In genomic region chr3:98410619-98411580, GRCm38 (mm10) we compare ENCODE assay signal across 21 mouse cellular contexts. TPM values are rescaled to one million over a fixed set of nuclear protein-coding genes. Genes with fewer than 3 reads are reported as not detected.
DNase-seq lines count a peak whose midpoint lies in the region; ATAC-seq and TF ChIP-seq lines count a peak whose summit lies in the region.
"Not testable (repeated sequence)": the region's sequence is repeated elsewhere in the genome, so short reads cannot be mapped to it uniquely, and the experiment has no call there.
"Had no signal": no experiment of that assay in that cellular context is flagged by ENCODE, and none has a peak within 500 bp of the region (broad histone marks: within the 10 kb centered on the region; RNA-seq: fewer than 3 reads in every experiment).

No protein-coding gene starts in this region.

- TF ChIP-seq POLR2A in limb, embryonic 14.5 days (IDR thresholded peaks at IDR 0.05; ENCODE audit: borderline replicate concordance, extremely low read depth, insufficient read depth, insufficient read length): not testable (repeated sequence)

- not testable (repeated sequence) for H3K4me1 ChIP-seq in E14TG2a.4 (replicated peaks; ENCODE audit: low read depth, low read length); embryonic facial prominence, embryonic 14.5 days (ENCODE audit: control insufficient read depth, insufficient read depth, low read length); intestine, embryonic 16.5 days (ENCODE audit: control insufficient read depth, insufficient read depth, low read length); limb, embryonic 14.5 days (ENCODE audit: control insufficient read depth, insufficient read depth, low read length); stomach, embryonic 14.5 days (ENCODE audit: control insufficient read depth, insufficient read depth, low read length)
- peaks cover 42% of the 10 kb centered on the region for H3K4me1 ChIP-seq in heart, embryonic 11.5 days (ENCODE audit: control insufficient read depth, insufficient read depth, low read length)

- H3K4me3 ChIP-seq in E14TG2a.4 (replicated peaks; ENCODE audit: low read length): 0 out of 2 replicates have a peak overlapping the region, but pooled peaks have one; percentile 7
- not testable (repeated sequence) for H3K4me3 ChIP-seq in embryonic facial prominence, embryonic 14.5 days (ENCODE audit: low read depth, low read length); heart, embryonic 11.5 days (ENCODE audit: low read depth, low read length); intestine, embryonic 16.5 days (ENCODE audit: low read length); limb, embryonic 14.5 days (replicated peaks; ENCODE audit: low read length); stomach, embryonic 14.5 days (ENCODE audit: low read depth, low read length)

- H3K9ac ChIP-seq in embryonic facial prominence, embryonic 14.5 days (ENCODE audit: low read depth, low read length); heart, embryonic 11.5 days (ENCODE audit: low read depth, low read length); intestine, embryonic 16.5 days (ENCODE audit: low read depth, low read length); limb, embryonic 14.5 days (ENCODE audit: low read depth, low read length, severe bottlenecking); stomach, embryonic 14.5 days (replicated peaks; ENCODE audit: low read depth, low read length): not testable (repeated sequence)

- H3K4me2 ChIP-seq in embryonic facial prominence, embryonic 14.5 days (ENCODE audit: low read depth, low read length); heart, embryonic 11.5 days; intestine, embryonic 16.5 days (ENCODE audit: low read depth, low read length); limb, embryonic 14.5 days (replicated peaks; ENCODE audit: low read depth, low read length, severe bottlenecking); stomach, embryonic 14.5 days (replicated peaks; ENCODE audit: low read depth, low read length): not testable (repeated sequence)

- peak; percentile 86 for ATAC-seq in embryonic facial prominence, embryonic 14.5 days (ENCODE audit: low read depth)
- peak; percentile 58 for ATAC-seq in heart, embryonic 11.5 days (replicated peaks; ENCODE audit: insufficient number of reproducible peaks, low FRiP score, low TSS enrichment)
- ATAC-seq in intestine, embryonic 16.5 days: peak; percentile 66
- peak; percentile 85; the same call in 1 of the 2 replicates for ATAC-seq in limb, embryonic 14.5 days (ENCODE audit: low FRiP score, low read depth)
- 0 out of 2 replicates have a peak, but pooled peaks have one; percentile 56 for ATAC-seq in stomach, embryonic 14.5 days (ENCODE audit: insufficient number of reproducible peaks, insufficient read depth, low FRiP score, low read depth)

- H3K36me3 ChIP-seq in E14TG2a.4 (ENCODE audit: insufficient read depth, low read length); embryonic facial prominence, embryonic 14.5 days (ENCODE audit: control insufficient read depth, insufficient read depth, low read length); heart, embryonic 11.5 days (ENCODE audit: control insufficient read depth, insufficient read depth, low read length); intestine, embryonic 16.5 days (ENCODE audit: control insufficient read depth, insufficient read depth, low read length); limb, embryonic 14.5 days (ENCODE audit: control insufficient read depth, insufficient read depth, low read length); stomach, embryonic 14.5 days (ENCODE audit: control insufficient read depth, insufficient read depth, low read length): not testable (repeated sequence)

- not testable (repeated sequence) for H3K27me3 ChIP-seq in E14TG2a.4 (ENCODE audit: insufficient read depth, low read length); embryonic facial prominence, embryonic 14.5 days (replicated peaks; ENCODE audit: control insufficient read depth, insufficient read depth, low read length); heart, embryonic 11.5 days (ENCODE audit: control insufficient read depth, insufficient read depth, low read length); intestine, embryonic 16.5 days (replicated peaks; ENCODE audit: control insufficient read depth, insufficient read depth, low read length); limb, embryonic 14.5 days (ENCODE audit: control insufficient read depth, insufficient read depth, low read length); stomach, embryonic 14.5 days (ENCODE audit: control insufficient read depth, insufficient read depth, low read length)

- intact Hi-C loops in heart, postnatal 25 days (cut with DNase I): not testable (repeated sequence)

- H3K27ac ChIP-seq in embryonic facial prominence, embryonic 14.5 days (replicated peaks; ENCODE audit: low read depth, low read length); heart, embryonic 11.5 days (ENCODE audit: low read depth, low read length); intestine, embryonic 16.5 days (ENCODE audit: low read length); limb, embryonic 14.5 days (replicated peaks; ENCODE audit: low read depth, low read length); stomach, embryonic 14.5 days (ENCODE audit: low read length): not testable (repeated sequence)

- WGBS in embryonic facial prominence, embryonic 14.5 days: 86% methylated on average over 11 of the region's 27 CpGs
- WGBS in heart, embryonic 11.5 days (ENCODE audit: insufficient replicate concordance): 61% methylated on average over 16 of the region's 27 CpGs
- WGBS in intestine, embryonic 16.5 days: 85% methylated on average over 16 of the region's 27 CpGs
- WGBS in limb, embryonic 14.5 days: 90% methylated on average over 16 of the region's 27 CpGs
- 89% methylated on average over 16 of the region's 27 CpGs for WGBS in stomach, embryonic 14.5 days

- DNase-seq in embryonic facial prominence, embryonic 14.5 days (ENCODE audit: low spot score); limb, embryonic 14.5 days (ENCODE audit: low spot score): not testable (repeated sequence)
- peak; percentile 25 for DNase-seq in heart, postnatal 25 days (ENCODE audit: low spot score)
- DNase-seq in lung, postnatal 10 days: peak; percentile 42

- TF ChIP-seq CTCF in E14TG2a.4 (conservative IDR thresholded peaks at IDR 0.05; ENCODE audit: low read length): not testable (repeated sequence)

- not testable (repeated sequence) for H3K9me3 ChIP-seq in E14TG2a.4 (ENCODE audit: low read length); embryonic facial prominence, embryonic 14.5 days (ENCODE audit: control insufficient read depth, low read length); heart, embryonic 11.5 days (replicated peaks; ENCODE audit: control insufficient read depth, low read length); intestine, embryonic 16.5 days (ENCODE audit: control insufficient read depth, low read length); limb, embryonic 14.5 days (ENCODE audit: control insufficient read depth, low read length); stomach, embryonic 14.5 days (ENCODE audit: control insufficient read depth, low read depth, low read length)

RNA-seq across cellular contexts. Expression of gene Zfp697, which starts 28.6 kb away (rescaled TPM):
- polyA plus RNA-seq in embryonic facial prominence, embryonic 14.5 days (2014; fragmentation: Nextera tagmentation; extraction: Ambion mirVana): 4.8 and 6.2 TPM in 2 replicates
- polyA plus RNA-seq in heart, embryonic 11.5 days (2014; fragmentation: Nextera tagmentation; extraction: Ambion mirVana): 8.2 and 12.1 TPM in 2 replicates
- 1 to 10 TPM; 5.6 to 6.8 TPM for total RNA-seq in heart, postnatal 25 days (2021)
- 6.1 and 7.4 TPM in 2 replicates for polyA plus RNA-seq in intestine, embryonic 16.5 days (2015; fragmentation: Nextera tagmentation; extraction: Ambion mirVana)
- polyA plus RNA-seq in limb, embryonic 14.5 days (2012; rRNA removed): 6.4 and 7.7 TPM in 2 replicates
- 8.6 and 8.9 TPM in 2 replicates for polyA plus RNA-seq in limb, embryonic 14.5 days (2014; fragmentation: Nextera tagmentation; extraction: Ambion mirVana)
- polyA plus RNA-seq in stomach, embryonic 14.5 days (2014; fragmentation: Nextera tagmentation; extraction: Ambion mirVana): 9.2 and 10.1 TPM in 2 replicates
- polyA plus RNA-seq: erythroblast, embryonic 14.5 days had no signal

RNA-seq across cellular contexts. Expression of gene Gm4450, which starts 46.0 kb away (rescaled TPM):
- not detected in 2 replicates for polyA plus RNA-seq in embryonic facial prominence, embryonic 14.5 days (2014; fragmentation: Nextera tagmentation; extraction: Ambion mirVana)
- not detected in 2 replicates for polyA plus RNA-seq in heart, embryonic 11.5 days (2014; fragmentation: Nextera tagmentation; extraction: Ambion mirVana)
- total RNA-seq in heart, postnatal 25 days (2021): not detected
- not detected in 2 replicates for polyA plus RNA-seq in intestine, embryonic 16.5 days (2015; fragmentation: Nextera tagmentation; extraction: Ambion mirVana)
- polyA plus RNA-seq in limb, embryonic 14.5 days (2012; rRNA removed): not detected in 2 replicates
- polyA plus RNA-seq in limb, embryonic 14.5 days (2014; fragmentation: Nextera tagmentation; extraction: Ambion mirVana): not detected in 2 replicates
- not detected in 2 replicates for polyA plus RNA-seq in stomach, embryonic 14.5 days (2014; fragmentation: Nextera tagmentation; extraction: Ambion mirVana)
- total RNA-seq: gastrocnemius, adult 8-10 months; heart, adult 8-10 months; layer of hippocampus, adult 8-10 months; left cerebral cortex, postnatal 25 days; liver, adult 2 months; MEL; midbrain, postnatal 0 days; neutrophil, adult 5-6 weeks had no signal
- polyA plus RNA-seq: embryonic facial prominence, embryonic 10.5 days; erythroblast, embryonic 14.5 days; forebrain, embryonic 13.5 days; frontal cortex, adult 2 months; hindbrain, embryonic 11.5 days; liver, adult 2 months; midbrain, postnatal 0 days had no signal
